Mouse (Mus musculus) cerebellum, postnatal 10 days (tissue): ENCODE measurements around the gene Psmd14.
A peak's percentile ranks its signal among the peaks of the same experiment; 100 is the strongest.

ENCODE experiments used
- DNase-seq, 2 experiments: peaks; one replicate each; pipeline ENCODE4 v3.0.0; 2021; ENCODE audit warnings: mixed read lengths in 2 of 2

The Psmd14 gene

DNA sequence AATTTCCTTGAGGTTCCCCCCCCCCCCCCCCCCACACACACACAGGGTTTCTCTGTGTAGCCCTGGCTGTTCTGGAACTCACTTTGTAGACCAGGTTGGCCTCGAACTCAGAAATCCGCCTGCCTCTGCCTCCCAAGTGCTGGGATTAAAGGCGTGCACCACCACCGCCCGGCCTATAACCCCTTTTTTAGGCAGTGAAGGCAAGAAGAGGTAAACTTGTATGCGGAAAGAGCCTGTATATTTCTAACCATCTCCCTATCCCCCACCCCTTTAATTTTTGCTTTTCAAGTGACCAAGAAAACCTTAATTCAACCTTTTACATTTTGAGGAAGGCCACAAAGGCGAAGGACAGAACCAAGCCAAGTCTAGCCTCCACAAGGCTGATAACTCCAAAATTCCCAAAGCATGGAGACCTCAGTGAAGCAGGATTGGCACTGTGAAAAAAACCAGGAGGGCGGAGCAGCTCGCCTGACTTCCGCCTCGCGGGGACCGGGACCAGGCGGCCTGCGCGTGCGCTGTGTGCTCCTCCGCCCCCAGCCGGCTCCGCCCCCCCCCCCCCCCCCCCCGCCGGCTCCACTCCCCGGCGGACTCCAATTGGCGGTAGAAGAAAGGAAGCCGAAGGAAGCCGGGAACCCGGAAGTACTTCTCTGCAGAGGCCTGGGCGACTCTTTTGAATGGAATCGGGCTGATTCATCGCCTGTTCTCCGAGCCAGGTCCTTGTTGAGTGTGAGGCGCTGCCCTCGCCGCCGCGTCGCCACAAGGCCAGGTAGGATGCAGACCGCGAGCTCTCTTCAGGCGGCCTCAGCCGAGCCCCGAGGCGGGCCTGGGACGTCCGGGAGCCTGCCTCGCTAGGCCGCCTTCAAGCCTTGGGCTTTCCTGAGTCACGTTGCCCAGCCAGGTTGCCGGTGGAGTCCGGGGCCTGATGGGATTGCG, at the start of gene Psmd14:
Gene Psmd14, plus strand, starts transcription at position 587 of the 933 bp plus-strand sequence.
- DNase-seq, result peak; percentile 92 to 95

- no peak for DNase-seq
These were observed 48.7 kb upstream of the Psmd14 start for GRCm38 (mm10) chr2:61662833-61663232.

DNA sequence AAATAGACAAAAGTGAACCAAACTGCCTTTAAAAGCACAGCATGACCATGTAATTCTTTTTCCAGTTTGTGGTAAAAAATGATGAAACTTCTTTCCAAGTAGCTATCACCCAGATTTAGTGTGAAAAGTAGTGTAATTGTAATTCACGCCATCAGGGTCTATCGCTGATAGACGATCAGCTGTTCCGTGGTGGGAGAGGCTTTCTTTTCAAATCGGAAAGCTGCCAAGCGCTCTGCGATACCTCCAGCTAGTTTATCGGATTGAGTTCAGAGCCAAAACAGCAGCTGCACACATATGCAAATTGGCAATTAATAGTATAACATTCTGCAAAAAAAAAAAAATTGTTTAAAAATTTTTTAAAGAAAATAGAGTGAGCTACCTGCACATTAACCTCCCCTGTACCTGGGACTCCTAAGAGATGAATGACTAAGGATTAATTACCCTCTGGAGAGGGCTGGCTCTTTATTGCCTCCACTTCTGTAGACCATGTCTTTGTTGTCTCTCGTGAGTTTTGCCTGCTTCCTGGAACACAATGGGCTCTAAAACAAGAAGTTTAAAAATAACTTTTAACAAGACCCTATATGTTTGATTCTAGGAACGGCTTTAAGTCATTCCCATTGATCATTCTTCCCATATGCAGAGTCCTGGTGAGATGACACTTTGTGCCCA, 47.8 kb upstream of the Psmd14 start:
- peak; percentile 27 to 29 for DNase-seq

GRCm38 (mm10) chr2:61667420-61667819, 44.1 kb upstream of the Psmd14 start:
- no peak for DNase-seq

DNA sequence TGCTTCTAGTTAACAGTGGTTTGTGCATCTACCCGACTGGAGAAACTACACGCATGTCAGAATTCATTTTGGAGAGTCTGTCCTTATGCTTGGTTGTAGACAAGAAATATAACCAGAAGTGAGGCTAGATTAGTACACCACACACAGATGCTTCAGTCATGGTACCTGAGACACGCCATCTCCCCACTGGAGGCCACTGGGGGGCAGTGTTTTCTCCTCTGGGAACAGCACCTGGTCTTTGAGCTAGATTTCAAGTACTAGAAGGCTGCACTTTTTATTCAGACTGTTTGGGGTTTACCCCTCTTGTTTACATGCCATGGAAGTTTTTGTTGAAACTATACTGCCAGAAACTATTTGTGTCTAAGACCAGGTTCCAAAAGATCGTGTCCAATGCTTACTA, 43.2 kb upstream of the Psmd14 start:
- peak; percentile 74 to 75 for DNase-seq

- no peak for DNase-seq
These were observed 36.9 kb upstream of the Psmd14 start for GRCm38 (mm10) chr2:61674555-61674954.

GRCm38 (mm10) chr2:61681572-61681971, 29.9 kb upstream of the Psmd14 start:
- no peak for DNase-seq

- DNase-seq, result no peak
These were observed 25.0 kb upstream of the Psmd14 start for GRCm38 (mm10) chr2:61686533-61686932.

DNA sequence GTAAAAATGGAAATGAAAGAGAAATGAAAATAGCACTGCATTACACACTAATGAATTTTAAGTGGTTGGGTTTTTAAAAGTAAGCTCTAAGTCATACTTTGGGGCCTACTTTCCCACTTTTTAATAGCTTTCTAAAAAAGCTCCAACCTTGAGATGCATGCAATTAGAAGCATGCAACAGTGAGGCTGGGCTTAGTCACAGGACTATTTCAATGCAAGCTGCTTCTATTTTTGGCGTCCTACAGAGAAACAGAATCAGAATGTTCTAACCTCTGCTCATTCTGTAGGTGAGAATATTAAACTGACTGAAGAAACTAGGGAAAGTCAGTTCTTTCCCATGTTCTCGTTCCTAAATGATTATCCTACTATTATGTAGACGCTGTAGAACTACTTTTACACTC, 22.4 kb upstream of the Psmd14 start:
- DNase-seq, result no peak

DNA sequence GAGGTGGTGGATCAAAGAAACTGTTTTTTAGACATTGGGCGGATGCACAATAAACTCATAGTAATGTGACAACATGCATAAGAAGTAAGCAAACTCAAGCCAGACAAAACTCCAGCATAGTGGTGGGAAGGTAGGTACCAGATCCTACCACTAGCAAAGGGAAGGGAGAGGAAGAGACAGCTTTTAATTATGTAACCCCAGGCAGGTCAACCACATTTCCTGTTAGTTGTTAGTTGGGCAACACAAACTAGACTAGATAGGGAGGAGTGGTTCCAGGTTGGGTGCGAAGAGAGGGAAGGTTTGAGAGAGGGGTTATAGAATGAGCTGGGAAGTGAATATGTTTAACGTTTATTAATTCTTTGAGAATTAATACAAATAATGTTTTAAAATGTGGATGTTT, 1.9 kb upstream of the Psmd14 start:
- no peak for DNase-seq

DNA sequence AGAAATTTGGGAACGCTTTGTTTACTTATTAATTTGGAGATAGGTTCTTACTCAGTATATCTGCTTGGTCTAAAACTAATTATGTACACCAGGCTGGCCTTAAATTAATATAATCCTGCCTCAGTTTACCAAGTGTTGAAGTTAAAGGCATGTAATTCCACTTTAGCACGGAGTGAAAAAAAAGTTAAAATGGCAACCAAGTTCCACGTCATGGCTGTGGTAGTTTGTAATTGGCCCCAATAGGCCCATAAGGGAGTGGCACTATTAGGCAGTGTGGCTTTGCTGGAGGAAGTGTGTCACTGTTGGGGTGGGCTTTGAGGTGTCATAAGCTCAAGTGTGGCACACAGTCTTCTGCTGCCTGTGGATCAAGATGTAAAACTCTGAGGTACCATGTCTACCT, 1.0 kb downstream of the Psmd14 start:
- DNase-seq, result no peak

- no peak for DNase-seq
These were observed 11.0 kb downstream of the Psmd14 start for GRCm38 (mm10) chr2:61722401-61722982.

- DNase-seq, result peak; percentile 20 to 50
These were observed 21.4 kb downstream of the Psmd14 start for GRCm38 (mm10) chr2:61732802-61733486.

DNA sequence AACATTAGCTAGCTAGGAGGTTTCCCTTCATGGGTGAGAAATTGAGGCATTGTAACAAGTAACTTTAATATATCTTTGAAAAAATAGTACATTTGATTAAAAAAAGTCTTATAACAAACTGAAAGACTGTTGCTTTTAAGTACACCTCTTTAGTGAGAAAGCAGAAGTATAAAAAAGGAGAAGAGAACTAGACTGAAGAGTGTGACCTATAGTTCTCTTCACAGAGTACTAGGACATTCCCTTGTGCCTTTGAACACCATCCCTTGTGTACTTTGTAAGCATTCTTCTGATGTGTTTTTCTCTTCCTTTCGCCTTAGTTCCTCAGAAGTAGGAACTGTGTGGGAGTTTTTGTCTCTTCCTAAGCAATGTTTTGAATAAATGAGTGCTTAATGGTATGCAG, 22.7 kb downstream of the Psmd14 start:
- DNase-seq, result no peak

DNA sequence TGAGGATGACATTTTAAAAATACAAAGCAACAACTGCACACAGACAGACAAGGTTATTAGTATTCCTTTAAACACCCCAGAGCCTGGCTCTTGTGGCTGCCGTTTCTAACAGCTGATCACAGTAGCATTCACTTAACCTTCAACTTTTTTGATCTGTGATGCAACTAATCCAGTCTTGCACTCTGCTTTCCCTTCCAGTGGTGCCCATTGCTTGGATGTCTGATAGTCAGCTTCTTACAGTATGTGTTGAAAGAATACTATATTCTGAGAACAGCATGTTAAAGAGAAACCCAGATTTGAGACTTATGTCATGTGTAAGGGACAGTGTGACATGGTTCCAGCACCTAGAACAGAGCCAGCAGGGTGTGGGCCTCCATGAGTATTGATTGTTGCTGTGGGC, 34.6 kb downstream of the Psmd14 start:
- DNase-seq, result no peak

DNA sequence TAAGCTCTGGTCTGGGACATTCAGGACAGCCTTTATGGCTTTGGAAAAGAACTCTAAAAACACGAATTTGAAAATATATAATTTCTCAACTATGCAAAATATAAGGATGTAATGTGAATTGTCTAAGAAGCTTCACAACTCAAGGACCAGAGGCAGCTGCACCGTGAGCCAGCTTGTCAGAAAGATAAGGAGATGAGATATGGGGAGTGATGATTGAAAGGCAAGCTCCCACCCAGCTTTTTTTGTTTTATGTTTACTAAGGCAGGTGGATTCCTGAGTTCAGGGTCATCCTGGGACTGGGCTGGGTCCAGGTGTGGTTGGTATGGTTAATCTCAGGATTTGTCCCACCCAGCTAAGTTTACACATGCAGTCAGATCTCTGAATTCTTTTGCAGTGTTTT, 35.1 kb downstream of the Psmd14 start:
- DNase-seq, result no peak

GRCm38 (mm10) chr2:61747411-61747810, 35.9 kb downstream of the Psmd14 start:
- peak in 1 of 2 experiments; percentile 13 for DNase-seq

DNA sequence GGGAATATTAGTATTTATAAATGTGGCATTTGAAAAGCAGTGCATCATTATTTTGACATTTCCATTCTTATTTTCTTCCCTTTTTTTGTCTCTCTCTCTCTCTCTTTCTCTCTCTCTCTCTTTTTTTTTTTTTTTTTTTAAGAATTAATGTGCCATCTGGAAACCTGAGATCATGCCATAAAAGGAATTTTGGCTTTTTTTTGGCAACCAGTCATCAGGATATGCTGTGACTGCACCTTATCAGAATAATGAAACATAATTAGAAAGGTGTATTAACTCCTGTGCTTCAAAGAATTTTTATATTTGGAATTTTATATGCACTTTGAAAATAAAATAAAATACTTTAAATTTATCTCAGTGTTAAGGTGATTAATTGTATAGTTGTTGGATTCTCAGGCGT, 39.2 kb downstream of the Psmd14 start:
- DNase-seq, result peak; percentile 21 to 66

- DNase-seq, result peak; percentile 13 to 27
These were observed 39.8 kb downstream of the Psmd14 start for GRCm38 (mm10) chr2:61751286-61751685.

DNA sequence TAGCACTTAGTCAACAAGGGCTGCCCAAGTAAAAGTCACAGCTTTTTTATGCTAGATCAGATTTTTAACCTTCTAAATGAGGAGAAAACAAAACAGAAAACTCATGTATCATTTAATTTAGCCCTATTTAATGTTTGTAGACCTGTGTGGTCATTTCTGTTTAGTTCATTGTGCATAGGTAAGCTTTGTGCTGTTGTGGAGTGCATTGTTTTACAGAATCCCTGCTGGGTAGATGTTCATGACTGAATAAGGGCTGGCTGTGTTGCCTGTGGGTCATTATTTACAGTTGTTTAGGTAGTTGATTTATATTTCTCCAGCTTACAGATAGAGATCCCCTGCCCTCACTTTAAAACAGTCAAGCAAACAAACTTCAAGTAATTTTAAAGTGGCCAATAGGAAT, 40.9 kb downstream of the Psmd14 start:
- no peak for DNase-seq

- no peak for DNase-seq
These were observed 43.5 kb downstream of the Psmd14 start for GRCm38 (mm10) chr2:61754989-61755388.

- DNase-seq, result no peak
These were observed 47.9 kb downstream of the Psmd14 start for GRCm38 (mm10) chr2:61759234-61759855.

DNA sequence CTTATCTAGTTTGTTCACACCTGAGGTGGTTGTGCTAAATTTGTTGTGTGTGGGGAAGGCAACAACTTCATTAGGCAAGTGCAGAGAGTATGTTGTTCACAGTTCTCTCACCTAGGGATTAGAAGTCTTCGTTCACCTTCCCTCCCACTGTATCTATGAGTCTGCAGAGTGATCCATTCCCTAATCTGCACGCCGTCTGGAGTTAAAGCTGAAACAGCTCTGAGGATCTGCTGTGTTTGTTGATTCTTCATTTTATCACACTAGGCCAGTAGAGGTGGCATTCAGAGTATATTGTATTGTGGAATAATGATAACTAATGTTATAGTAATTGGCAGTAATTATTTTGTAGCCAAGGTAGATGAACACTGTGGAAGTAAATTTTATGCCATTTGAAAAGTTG, 48.5 kb downstream of the Psmd14 start:
- DNase-seq, result no peak
